Mouse (Mus musculus) lung, adult 10 weeks (tissue): ENCODE results near the gene Dcaf12. TPM values are rescaled to one million over a fixed set of nuclear protein-coding genes. Genes with fewer than 3 reads are reported as not detected.

Experiments used
- polyA plus RNA-seq: library from polyadenylated mRNA; stranded (reverse); fragments of 350-450 nt; fragmentation: Illumina TruSeq; extraction: RNeasy Lipid Tissue Mini Kit (QIAGEN cat#74804); gene quantifications from one replicate; pipeline ENCODE4 v1.2.3, GENCODE M21; 2014; ENCODE audit warnings: low read depth, low replicate concordance; ENCODE audit not compliant: insufficient read depth

The Dcaf12 gene
- 22.7 TPM for polyA plus RNA-seq

DNA sequence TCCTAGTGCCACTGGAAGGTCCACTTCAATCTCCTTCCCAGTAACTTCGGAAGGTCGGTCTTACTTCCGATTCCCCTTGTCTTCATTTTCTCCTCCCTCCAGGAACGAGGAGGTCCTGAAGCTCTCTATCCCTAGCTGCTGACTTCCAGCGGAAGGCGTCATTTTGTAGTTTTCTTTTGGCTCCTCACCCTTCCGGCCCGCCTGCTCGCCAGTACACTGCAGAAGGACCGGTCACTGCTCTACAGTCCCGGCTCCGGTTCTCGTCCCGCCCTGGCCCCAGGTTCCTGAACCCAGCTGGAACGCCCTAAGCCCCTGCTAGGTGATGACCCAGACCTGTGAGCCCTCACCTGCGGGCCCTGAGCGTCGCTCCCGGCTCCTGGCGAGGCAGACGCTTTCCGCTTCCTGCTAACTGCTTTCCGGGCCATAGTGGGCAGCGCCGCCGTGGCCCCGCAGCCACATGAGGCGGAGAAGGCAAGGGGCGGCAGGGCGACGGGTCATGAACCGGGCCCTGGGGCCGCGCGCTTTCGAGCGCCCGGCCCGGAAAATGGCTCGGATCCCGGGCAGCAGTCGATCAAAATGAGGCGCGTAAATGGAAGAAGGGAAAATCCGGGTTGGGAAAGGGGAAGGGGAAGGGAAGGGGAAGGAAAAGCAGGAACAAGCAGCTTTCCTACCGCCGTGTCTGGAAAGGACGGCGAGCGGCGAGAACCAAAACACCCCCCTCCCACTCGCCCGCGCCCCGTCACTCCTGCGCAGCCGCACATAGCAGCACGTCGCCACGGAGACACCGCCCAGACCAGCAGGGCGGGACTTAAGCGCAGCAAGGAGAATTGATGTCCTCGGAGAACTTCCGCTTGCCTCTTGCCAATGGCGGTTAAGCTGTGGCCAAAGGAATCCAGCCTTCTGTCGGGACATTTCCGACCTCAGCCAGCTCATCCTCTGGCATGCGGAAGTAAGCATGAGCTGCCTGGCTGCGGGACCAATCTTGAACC is at the start of gene Dcaf12:
Dcaf12 (minus strand) TSS at position 749 of the 989 bp plus-strand sequence.

DNA sequence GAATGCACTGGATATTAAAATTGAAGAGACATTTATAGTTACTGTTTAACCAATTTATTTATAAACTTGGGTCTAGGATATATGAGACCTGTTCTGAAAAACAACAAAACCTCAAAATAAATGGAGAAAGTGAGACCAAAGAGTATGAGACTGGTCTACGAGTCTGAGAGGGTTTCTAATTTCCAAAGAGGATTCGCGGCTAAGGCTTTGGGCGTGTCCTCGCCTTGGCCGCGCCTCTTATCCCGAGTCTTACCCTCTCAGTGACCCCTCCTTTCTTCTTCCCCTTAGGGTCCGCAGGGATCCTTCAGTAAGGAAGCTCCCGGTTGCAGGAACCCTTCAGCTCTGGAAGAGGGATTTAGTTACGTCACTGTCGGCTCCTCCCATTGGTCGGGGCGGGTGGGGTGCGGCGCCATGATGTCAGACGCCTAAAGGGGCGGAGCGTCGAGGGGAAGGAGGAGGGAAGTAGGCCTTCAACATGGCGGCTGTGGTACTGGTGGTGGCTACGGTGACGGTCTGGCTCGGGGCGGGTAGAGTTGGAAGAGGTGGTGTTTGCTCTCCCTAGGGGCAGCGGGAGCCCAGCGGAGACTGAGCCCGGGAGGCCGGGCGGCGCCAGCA is 34.0 kb upstream of the Dcaf12 start, which contains the start of gene Ubap1:
Ubap1 (plus strand) TSS at position 413 of the 615 bp plus-strand sequence.

GRCm38 (mm10) chr4:41274980-41275850 is 39.5 kb downstream of the Dcaf12 start, which contains the start of gene Ubap2:
Gene Ubap2 (minus strand): TSS chr4:41275144.

Other genes with a start within 250 kb of the Dcaf12 start
- gene Aqp3, start 216.7 kb downstream of the Dcaf12 start, polyA plus RNA-seq: 0.83 TPM
- 7.4 TPM for gene Nol6, start 190.4 kb downstream of the Dcaf12 start, polyA plus RNA-seq
- gene Ube2r2, start 179.1 kb downstream of the Dcaf12 start, polyA plus RNA-seq: 77.9 TPM
- 8.2 TPM for gene Ubap2, start 39.7 kb downstream of the Dcaf12 start, polyA plus RNA-seq
- gene Ubap1, start 34.1 kb upstream of the Dcaf12 start, polyA plus RNA-seq: 29.5 TPM
- 0.29 TPM for gene Kif24, start 150.0 kb upstream of the Dcaf12 start, polyA plus RNA-seq
- 18.8 TPM for gene Nudt2, start 150.3 kb upstream of the Dcaf12 start, polyA plus RNA-seq
- gene AI464131, start 188.2 kb upstream of the Dcaf12 start, polyA plus RNA-seq: 4.4 TPM
- 53.2 TPM for gene 1110017D15Rik, start 202.4 kb upstream of the Dcaf12 start, polyA plus RNA-seq